Mouse (Mus musculus) neural tube, embryonic 12.5 days (tissue): ENCODE data around the gene Pknox2. TPM values are rescaled to one million over a fixed set of nuclear protein-coding genes. Genes with fewer than 3 reads are reported as not detected.
A peak's percentile ranks its signal among the peaks of the same experiment; 100 is the strongest.

ENCODE experiments used
- ATAC-seq: fragments of 200-750 bp; cut with Nextera tagmentation; 2 replicates; pipeline ENCODE4 v1.8.0; 2017; ENCODE audit warnings: low read depth, mild to moderate bottlenecking, moderate TSS enrichment, moderate library complexity; ENCODE audit not compliant: low FRiP score
- H3K27ac ChIP-seq: fragments of 300-500 bp; sonication (generic); 2 replicates; pipeline ENCODE4 v1.5.1; 2016
- H3K27me3 ChIP-seq: fragments of 300-500 bp; sonication (generic); replicated peaks from 2 replicates; pipeline ENCODE4 v1.6.1; 2016; ENCODE audit warnings: mild to moderate bottlenecking
- H3K36me3 ChIP-seq: fragments of 300-500 bp; sonication (generic); 2 replicates; pipeline ENCODE4 v1.6.1; 2016; ENCODE audit warnings: mild to moderate bottlenecking
- H3K4me1 ChIP-seq: fragments of 300-500 bp; sonication (generic); 2 replicates; pipeline ENCODE4 v1.6.1; 2016
- H3K4me2 ChIP-seq: fragments of 300-500 bp; sonication (generic); replicated peaks from 2 replicates; pipeline ENCODE4 v1.6.1; 2016; ENCODE audit warnings: mild to moderate bottlenecking
- H3K4me3 ChIP-seq: fragments of 300-500 bp; sonication (generic); 2 replicates; pipeline ENCODE4 v1.5.1; 2016
- H3K9ac ChIP-seq: fragments of 300-500 bp; sonication (generic); 2 replicates; pipeline ENCODE4 v1.6.1; 2016; ENCODE audit warnings: mild to moderate bottlenecking
- H3K9me3 ChIP-seq: fragments of 300-500 bp; sonication (generic); 2 replicates; pipeline ENCODE4 v1.6.1; 2016; ENCODE audit warnings: mild to moderate bottlenecking
- WGBS: fragments of 180-500 bp; shearing (Covaris S2); methylation state at CpG from one replicate; pipeline ENCODE4 v1.1.7; 2016; 5-methylcytosine and 5-hydroxymethylcytosine counted together
- polyA plus RNA-seq: library from polyadenylated mRNA; unstranded; fragments of >200 nt; fragmentation: Nextera tagmentation; extraction: Ambion mirVana; gene quantifications from 2 replicates; pipeline ENCODE4 v1.2.1, GENCODE M21; 2016

Pknox2 gene
- polyA plus RNA-seq, 1 experiment from 2014 or later: 45.2 TPM

DNA sequence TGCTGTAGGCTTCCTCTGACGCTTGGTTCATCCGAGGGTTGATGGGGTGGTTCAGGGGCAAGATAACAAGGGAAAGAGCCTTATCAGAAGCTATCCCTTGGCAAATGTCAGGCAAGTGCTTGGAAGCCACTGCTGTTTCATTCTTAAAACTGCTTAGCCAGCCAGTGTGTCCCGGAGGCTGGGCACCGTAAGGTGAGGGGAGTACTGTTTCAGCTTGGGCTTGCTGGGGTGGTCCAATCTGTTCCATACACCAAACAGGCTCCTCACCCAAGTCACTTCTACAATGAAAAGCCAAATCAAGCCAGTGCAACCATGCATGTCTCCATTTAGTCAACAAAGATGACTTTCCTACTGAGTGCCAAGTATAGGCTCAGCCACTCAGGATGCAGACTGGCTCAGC, 679 bp upstream of the Pknox2 start:
- H3K36me3 ChIP-seq: no peaks in the 10 kb centered on the region
- no peak overlapping the region for H3K9ac ChIP-seq
- H3K27ac ChIP-seq: no peak overlapping the region
- 62% methylated on average over 4 of the region's 4 CpGs for WGBS
- peaks cover 26% of the 10 kb centered on the region for H3K4me1 ChIP-seq
- H3K9me3 ChIP-seq: no peaks in the 10 kb centered on the region
- H3K4me2 ChIP-seq: 0 out of 2 replicates have a peak overlapping the region, but pooled peaks have one; percentile 86
- H3K4me3 ChIP-seq: no peak overlapping the region
- H3K27me3 ChIP-seq: no peaks in the 10 kb centered on the region
- ATAC-seq: no peak

DNA sequence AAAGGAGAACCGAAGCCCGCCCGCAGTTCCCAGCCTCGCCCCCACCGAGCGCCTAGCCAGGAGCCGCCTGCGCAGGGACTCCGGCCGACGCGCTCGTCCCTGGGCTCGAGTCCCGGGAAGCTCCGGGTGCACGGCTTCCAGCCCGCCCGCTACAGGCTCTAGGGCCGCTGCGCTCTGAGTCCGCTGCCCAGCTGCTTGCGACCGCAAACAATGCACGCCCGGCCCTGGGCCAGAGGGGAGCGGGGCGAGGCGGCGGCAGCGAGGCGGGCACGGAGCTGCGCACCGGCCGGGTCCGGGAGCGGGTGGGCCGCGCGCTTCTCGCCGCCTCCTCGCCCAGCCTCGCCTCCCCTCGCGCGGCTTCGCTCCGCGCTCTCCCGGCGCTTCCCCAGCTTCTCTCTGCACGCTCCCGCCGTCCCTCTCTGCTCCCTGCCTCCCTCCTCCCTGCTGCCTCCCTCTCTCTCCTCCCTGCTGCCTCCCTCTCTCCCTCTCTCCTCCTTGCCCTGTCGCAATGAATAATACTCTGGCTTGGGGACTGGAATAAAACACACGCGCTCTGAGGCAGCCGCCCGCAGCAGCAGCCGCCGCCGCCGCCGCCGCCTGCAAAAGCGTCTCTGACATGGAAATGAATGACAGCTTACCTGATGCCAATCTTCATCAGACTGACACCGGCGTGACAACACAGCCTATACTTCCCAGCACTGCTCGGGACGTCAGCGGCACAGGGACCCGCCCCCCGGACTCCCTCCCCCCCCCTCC, 426 bp downstream of the Pknox2 start:
- peak overlapping the region; percentile 86 for H3K4me2 ChIP-seq
- peak overlapping the region; percentile 90 for H3K4me3 ChIP-seq
- no peaks in the 10 kb centered on the region for H3K36me3 ChIP-seq
- peak overlapping the region; percentile 99 for H3K9ac ChIP-seq
- H3K4me1 ChIP-seq: peaks cover 36% of the 10 kb centered on the region
- no peaks in the 10 kb centered on the region for H3K9me3 ChIP-seq
- H3K27ac ChIP-seq: peak overlapping the region; percentile 98
- peak; percentile 85 for ATAC-seq
- H3K27me3 ChIP-seq: no peaks in the 10 kb centered on the region
- under 1% methylated on average over 72 of the region's 75 CpGs for WGBS

DNA sequence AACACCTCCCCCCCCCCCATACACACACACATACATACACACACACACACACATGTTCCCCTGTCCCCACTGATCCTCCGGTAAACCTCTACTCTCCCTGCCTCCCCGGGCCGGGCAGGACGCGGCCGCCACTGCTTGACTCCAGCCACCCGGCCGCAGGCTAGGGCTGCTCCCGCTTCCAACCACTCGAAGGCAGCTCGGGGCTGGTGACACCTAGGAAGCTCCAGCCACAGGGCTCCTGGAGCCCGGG, 929 bp downstream of the Pknox2 start:
- Histone ChIP-seq H3K9ac (peak overlapping the region; percentile 99), H3K9me3 (no peaks in the 10 kb centered on the region), H3K27ac (peak overlapping the region; percentile 98), H3K36me3 (no peaks in the 10 kb centered on the region), H3K27me3 (no peaks in the 10 kb centered on the region), H3K4me2 (peak overlapping the region; percentile 86), H3K4me3 (peak overlapping the region; percentile 90), H3K4me1 (peaks cover 41% of the 10 kb centered on the region)
- WGBS: under 1% methylated on average over 12 of the region's 12 CpGs
- ATAC-seq: peak; percentile 28

DNA sequence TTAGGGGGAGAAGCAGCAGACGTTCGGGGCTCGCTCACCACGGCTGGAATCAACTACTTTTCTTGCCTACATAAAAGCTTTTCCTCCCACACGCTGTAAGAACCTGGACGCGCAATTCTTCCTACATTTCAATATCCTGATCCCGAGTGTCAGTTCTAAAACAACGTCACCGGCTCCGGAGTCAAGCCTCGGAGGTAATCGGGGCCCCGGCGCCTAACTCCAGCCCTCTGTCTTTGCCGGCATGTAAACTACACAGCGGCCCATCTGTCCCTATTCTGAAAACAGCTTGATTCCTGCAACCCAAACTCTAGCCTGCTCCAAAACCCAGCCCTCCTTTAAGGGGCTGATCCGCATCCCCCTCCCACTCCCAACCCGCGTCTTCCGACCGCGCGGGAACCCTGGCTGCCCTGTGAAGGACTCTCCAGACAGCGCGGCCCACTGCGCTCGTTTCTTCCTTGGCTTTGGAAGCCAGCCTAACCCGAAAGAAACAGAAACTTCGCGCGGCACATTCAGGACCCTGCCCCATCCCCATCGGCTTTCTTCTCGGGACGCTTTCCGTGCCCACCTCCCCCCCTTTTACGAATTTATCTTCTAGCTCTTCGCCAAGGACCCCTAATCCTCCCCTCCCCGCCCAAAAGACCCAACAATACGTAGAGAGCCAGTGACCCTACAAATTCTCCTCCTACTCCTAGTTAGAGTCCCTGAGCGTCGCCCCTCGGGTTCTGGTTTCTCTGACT, 1.4 kb downstream of the Pknox2 start:
- ATAC-seq: no peak
- no peaks in the 10 kb centered on the region for H3K27me3 ChIP-seq
- WGBS: under 1% methylated on average over 43 of the region's 43 CpGs
- no peaks in the 10 kb centered on the region for H3K36me3 ChIP-seq
- H3K4me3 ChIP-seq: peak overlapping the region; percentile 90
- H3K4me2 ChIP-seq: peak overlapping the region; percentile 86
- H3K9ac ChIP-seq: peak overlapping the region; percentile 99
- no peaks in the 10 kb centered on the region for H3K9me3 ChIP-seq
- H3K4me1 ChIP-seq: peaks cover 46% of the 10 kb centered on the region
- H3K27ac ChIP-seq: peak overlapping the region; percentile 98

DNA sequence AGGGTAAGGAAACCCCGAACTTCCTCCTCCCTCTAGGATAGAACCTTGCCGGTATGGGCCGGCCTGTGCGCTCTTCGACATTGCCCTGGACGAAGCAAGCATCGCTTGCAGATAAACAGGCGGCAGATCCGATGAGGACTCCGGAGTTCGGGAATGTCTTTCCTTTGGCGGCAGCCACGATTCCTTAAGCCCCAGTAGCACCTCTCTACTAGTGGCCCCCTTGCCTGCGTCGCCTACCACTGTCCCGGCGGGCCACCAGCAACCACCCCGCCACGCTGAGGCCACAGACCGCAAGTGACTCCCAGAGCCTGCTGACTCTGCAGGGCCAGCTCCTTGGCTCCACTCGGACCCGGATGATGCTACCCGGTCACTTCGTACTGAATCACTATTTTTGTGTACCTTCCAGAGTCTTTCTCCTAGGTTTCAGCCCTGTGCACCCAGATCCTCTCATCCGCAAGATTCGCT, 2.0 kb downstream of the Pknox2 start:
- Histone ChIP-seq H3K4me1 (peaks cover 52% of the 10 kb centered on the region), H3K27ac (peak overlapping the region; percentile 98), H3K4me2 (peak overlapping the region; percentile 86), H3K36me3 (no peaks in the 10 kb centered on the region), H3K27me3 (no peaks in the 10 kb centered on the region), H3K9me3 (no peaks in the 10 kb centered on the region), H3K9ac (peak overlapping the region; percentile 99), H3K4me3 (peak overlapping the region; percentile 90)
- ATAC-seq: no peak
- under 1% methylated on average over 26 of the region's 26 CpGs for WGBS

DNA sequence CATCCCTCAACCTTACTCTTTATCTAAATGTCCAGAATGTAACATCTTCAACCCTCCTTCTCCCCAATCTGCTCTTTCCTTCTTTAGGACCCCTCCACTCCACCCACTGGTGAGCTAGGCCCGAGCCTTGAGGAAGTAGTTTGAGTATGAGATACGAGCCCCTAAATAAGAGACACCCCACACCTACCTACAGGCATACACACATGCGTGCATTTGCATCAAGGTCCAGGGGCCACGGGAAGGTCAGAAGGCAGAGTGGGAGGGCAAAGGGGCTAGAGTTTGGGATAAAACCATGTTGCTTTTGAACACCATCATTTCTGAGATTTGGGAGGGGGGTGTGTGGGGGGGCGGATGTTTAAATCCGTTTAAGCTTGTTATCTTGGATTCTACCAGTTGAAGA, 2.5 kb downstream of the Pknox2 start:
- no peak for ATAC-seq
- Histone ChIP-seq H3K27ac (peak overlapping the region; percentile 98), H3K4me2 (peak overlapping the region; percentile 86), H3K4me1 (peaks cover 57% of the 10 kb centered on the region), H3K27me3 (no peaks in the 10 kb centered on the region), H3K9ac (peak overlapping the region; percentile 99), H3K4me3 (peak overlapping the region; percentile 90), H3K9me3 (no peaks in the 10 kb centered on the region), H3K36me3 (no peaks in the 10 kb centered on the region)
- WGBS: 2% methylated on average over 6 of the region's 6 CpGs

DNA sequence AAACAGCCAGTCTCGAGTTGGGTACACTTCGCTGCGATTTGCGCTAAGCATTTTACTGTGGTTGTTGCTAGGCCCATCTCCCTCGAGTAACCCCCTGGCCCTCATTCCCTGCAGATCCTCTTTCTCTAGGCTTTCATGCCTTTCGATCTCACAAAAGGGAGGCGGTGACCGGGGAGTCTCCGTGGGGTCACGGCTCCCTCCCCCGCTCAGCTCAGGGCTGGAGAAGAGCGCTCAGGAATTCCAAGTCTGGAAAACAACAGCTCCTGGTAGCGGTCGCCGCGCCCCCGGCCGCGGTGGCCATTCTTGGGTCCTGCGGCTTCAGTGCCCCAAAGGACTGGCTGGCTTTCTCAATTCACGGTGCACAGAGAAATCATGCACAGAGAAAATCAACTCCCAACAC, 3.0 kb downstream of the Pknox2 start:
- peak; percentile 33 for ATAC-seq
- H3K4me2 ChIP-seq: peak overlapping the region; percentile 86
- 1% methylated on average over 21 of the region's 21 CpGs for WGBS

DNA sequence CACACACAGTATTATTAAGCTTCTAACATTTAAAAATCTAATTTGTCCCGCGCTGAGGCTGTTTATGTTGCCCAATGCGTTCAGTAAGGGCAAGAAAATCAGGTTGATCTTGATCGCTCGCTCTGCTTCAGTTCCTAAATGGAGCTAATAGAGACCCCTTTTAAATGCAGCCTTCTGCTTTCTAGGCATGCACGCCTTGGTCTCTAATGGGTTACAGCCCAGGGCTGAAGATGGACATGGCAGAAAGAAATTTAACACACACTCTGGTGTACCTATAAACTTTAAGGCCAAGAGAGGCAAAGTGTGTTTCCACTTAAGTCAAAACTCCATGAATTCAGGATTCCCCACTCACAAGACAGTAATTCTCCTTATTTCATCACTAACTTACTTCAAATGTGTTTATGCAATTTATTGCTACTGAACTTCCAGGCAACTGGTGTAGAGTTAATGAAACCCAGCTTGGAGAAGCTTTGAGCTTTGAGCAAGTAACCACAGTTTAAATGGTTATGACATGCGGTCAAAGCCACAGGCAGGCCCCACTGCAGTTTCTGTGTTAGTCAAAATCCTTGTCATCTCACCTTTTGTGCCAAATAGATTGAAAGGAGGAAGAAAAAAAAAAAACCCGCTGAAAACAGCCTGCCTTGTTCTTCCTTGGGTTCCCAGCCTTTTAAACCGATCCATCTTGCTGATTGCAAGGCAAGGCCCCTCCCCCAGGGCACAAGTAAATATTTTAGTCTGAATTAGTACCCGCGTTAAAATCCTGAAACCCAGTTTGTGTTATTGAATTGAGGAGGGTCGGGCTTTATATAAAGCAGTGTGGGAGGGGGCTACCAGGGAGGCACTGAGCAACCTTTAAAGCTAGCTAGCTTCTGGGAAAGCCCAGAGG, 3.9 kb downstream of the Pknox2 start:
- Histone ChIP-seq H3K9me3 (no peaks in the 10 kb centered on the region), H3K4me3 (peak overlapping the region; percentile 90), H3K27ac (peak overlapping the region; percentile 98), H3K4me2 (peak overlapping the region; percentile 86), H3K27me3 (no peaks in the 10 kb centered on the region), H3K9ac (peak overlapping the region; percentile 99), H3K4me1 (peaks cover 66% of the 10 kb centered on the region), H3K36me3 (no peaks in the 10 kb centered on the region)
- 12% methylated on average over 12 of the region's 12 CpGs for WGBS
- no peak for ATAC-seq

More for the DNA sequence above, 3.0 kb downstream of the Pknox2 start:
- peak overlapping the region; percentile 90 for H3K4me3 ChIP-seq
- H3K27me3 ChIP-seq: no peaks in the 10 kb centered on the region
- peak overlapping the region; percentile 98 for H3K27ac ChIP-seq
- H3K9ac ChIP-seq: peak overlapping the region; percentile 99
- no peaks in the 10 kb centered on the region for H3K36me3 ChIP-seq
- H3K9me3 ChIP-seq: no peaks in the 10 kb centered on the region
- peaks cover 62% of the 10 kb centered on the region for H3K4me1 ChIP-seq

DNA sequence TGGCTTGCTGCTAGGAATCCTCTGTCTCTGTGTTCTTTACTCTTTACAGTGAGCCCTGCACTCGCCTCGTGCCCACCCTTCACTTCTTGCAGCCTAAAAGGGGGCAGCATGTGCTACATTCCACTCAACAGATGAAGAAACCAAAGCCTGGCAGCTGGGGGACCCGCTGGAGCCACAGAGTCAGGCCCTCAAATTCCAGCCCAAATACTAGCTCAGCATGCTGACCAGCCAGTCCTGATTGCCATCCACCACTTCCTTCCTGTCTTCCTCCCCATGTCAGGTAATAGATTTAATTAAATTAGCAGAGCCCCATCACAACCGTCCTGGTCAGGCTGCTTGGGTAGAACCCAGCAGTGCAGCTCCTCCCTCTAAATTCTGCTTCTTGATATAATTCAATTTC, 5.1 kb downstream of the Pknox2 start:
- Histone ChIP-seq H3K9ac (no peak overlapping the region), H3K27ac (no peak overlapping the region), H3K36me3 (no peaks in the 10 kb centered on the region; the same call in 1 of the 2 replicates), H3K4me3 (no peak overlapping the region), H3K27me3 (no peaks in the 10 kb centered on the region), H3K4me1 (peaks cover 62% of the 10 kb centered on the region), H3K4me2 (peak overlapping the region; percentile 86), H3K9me3 (no peaks in the 10 kb centered on the region)
- no peak for ATAC-seq
- 7% methylated on average over 4 of the region's 4 CpGs for WGBS

DNA sequence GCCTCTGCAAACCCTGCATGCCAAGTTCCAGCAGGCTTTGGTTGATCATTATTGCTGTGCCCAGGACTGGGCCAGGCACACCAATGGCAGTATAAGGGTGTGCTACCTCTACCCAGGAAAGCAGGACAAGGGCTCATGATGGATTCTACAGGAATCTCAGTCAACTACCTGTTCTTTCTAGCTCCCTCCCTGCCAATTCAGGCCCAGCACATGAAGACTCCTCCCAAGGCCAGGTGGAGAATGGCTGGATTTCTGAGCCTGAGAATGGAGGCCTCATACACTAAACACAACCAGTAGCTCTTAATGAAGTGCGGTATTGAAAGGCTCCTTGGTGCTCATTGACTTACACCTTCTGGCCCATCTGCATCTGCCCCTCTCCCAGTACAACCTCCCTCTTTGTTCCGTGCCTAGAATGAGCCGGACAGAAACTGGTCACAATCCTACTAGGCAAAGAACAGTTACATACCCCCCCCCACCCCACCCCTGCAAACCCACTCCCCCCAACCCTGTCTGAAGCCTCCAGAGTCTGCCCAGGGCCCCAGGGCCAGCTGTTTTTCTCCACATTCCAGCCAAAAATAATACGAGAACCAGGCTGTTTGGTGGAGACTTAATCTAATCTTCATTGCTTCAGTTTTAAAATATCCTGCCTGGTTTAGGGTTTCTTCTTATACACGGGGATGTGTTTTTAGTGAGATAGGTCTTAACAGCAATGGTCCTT, 6.6 kb downstream of the Pknox2 start:
- H3K27me3 ChIP-seq: no peaks in the 10 kb centered on the region
- WGBS: 26% methylated on average over 5 of the region's 5 CpGs
- ATAC-seq: no peak
- H3K4me3 ChIP-seq: no peak overlapping the region
- H3K9me3 ChIP-seq: no peaks in the 10 kb centered on the region
- no peaks in the 10 kb centered on the region; the same call in 1 of the 2 replicates for H3K36me3 ChIP-seq
- H3K9ac ChIP-seq: 0 out of 2 replicates have a peak overlapping the region, but pooled peaks have one; percentile 2
- no peak overlapping the region for H3K27ac ChIP-seq
- H3K4me1 ChIP-seq: peaks cover 68% of the 10 kb centered on the region
- H3K4me2 ChIP-seq: peak overlapping the region; percentile 47

DNA sequence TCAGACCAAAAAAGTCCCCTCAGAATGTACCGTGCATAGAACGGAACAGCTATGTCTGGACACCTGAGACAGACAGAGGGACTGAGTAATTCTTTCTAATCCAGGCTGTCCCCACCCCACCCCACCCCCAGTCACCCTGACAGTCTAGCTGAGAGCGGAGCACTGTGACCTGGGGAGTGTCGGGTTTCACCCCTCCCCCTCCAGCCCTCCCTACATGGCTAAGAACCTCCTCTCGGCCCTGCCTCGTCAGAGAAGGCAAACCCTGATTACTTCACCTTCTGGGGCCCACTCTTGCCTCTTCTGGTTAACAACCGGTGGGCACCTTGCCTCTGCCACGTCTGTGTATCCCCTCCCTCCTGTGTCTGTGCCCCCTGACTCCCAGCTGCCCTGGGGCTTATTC, 7.7 kb downstream of the Pknox2 start:
- no peaks in the 10 kb centered on the region for H3K27me3 ChIP-seq
- 4% methylated on average over 8 of the region's 8 CpGs for whole genome bisulfite sequencing
- H3K4me3 ChIP-seq: no peak overlapping the region
- H3K36me3 ChIP-seq: no peaks in the 10 kb centered on the region; the same call in 1 of the 2 replicates
- peaks cover 60% of the 10 kb centered on the region for H3K4me1 ChIP-seq
- 0 out of 2 replicates have a peak overlapping the region, but pooled peaks have one; percentile 1 for H3K9ac ChIP-seq
- 0 out of 2 replicates have a peak, but pooled peaks have one; percentile 17 for ATAC-seq
- H3K4me2 ChIP-seq: peak overlapping the region; percentile 47
- no peak overlapping the region for H3K27ac ChIP-seq
- H3K9me3 ChIP-seq: no peaks in the 10 kb centered on the region
